In the genomic region with DNA sequence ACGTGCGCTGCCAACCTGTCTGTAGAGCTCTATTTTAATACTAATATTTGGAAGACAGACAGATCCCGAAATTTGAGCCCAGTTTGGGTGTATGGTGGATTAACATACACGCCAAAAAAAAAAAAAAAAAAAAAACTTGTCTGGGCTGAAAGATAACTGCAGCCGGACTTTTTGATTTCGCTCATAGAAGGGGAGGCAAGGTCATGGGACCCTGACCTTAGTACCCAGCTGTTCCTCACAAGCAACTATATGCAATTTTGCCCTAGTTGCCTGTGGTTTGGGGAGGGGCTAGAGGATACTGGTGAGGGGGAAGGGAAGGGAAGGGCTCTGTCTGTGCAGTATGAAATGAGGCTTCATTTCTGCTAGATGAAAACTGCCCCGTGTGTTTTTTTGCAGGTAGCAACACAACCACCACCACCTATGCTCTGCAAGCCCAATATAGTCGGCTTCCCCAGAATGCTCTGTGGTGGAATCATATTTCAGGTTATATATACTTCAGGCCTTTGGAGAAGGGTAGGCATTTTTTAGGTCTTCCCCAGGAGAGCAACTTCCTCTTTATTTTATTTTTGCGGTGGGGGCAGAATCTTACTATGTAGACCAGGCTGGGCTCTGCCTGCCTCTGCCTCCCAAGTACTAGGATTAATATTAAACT, we compare ENCODE assay signal across 8 mouse cellular contexts. TPM values are rescaled to one million over a fixed set of nuclear protein-coding genes. Genes with fewer than 3 reads are reported as not detected.
A peak's percentile ranks its signal among the peaks of the same experiment; 100 is the strongest.
DNase-seq lines count a peak whose midpoint lies in the region; ATAC-seq and TF ChIP-seq lines count a peak whose summit lies in the region.

No protein-coding gene starts in this region.

- H3K4me1 ChIP-seq in cortical plate, adult 2 months (ENCODE audit: control insufficient read depth, insufficient read depth, low read length): no peaks in the 10 kb centered on the region
- peaks cover 43% of the 10 kb centered on the region for H3K4me1 ChIP-seq in intestine, embryonic 16.5 days (ENCODE audit: control insufficient read depth, insufficient read depth, low read length)
- peaks cover 85% of the 10 kb centered on the region for H3K4me1 ChIP-seq in neural tube, embryonic 15.5 days

- H3K27ac ChIP-seq in left cerebral cortex, adult 2 months: peak overlapping the region; percentile 88
- H3K27ac ChIP-seq in cortical plate, adult 2 months (ENCODE audit: insufficient read depth, low read length): no peak overlapping the region
- H3K27ac ChIP-seq in intestine, embryonic 16.5 days (ENCODE audit: low read length): peak overlapping the region; percentile 94
- H3K27ac ChIP-seq in neural tube, embryonic 15.5 days (replicated peaks): peak overlapping the region; percentile 95

- peaks cover 2% of the 10 kb centered on the region; the same call in 1 of the 2 replicates for H3K36me3 ChIP-seq in intestine, embryonic 16.5 days (ENCODE audit: control insufficient read depth, insufficient read depth, low read length)
- H3K36me3 ChIP-seq in neural tube, embryonic 15.5 days: peaks cover 11% of the 10 kb centered on the region

- peak overlapping the region; percentile 92 for H3K4me3 ChIP-seq in left cerebral cortex, adult 2 months
- peak overlapping the region; percentile 79; the same call in 1 of the 2 replicates for H3K4me3 ChIP-seq in cortical plate, adult 2 months (ENCODE audit: insufficient read depth, low read length)
- H3K4me3 ChIP-seq in intestine, embryonic 16.5 days (ENCODE audit: low read length): peak overlapping the region; percentile 90
- peak overlapping the region; percentile 81 for H3K4me3 ChIP-seq in neural tube, embryonic 15.5 days (replicated peaks)

- no peak for DNase-seq in left cerebral cortex, adult 2 months (ENCODE audit: extremely low spot score in 1 of 2, low spot score in 2 of 2)
- no peak for DNase-seq in left cerebral cortex, adult 9 months (ENCODE audit: low spot score in 2 of 2)
- no peak for DNase-seq in adrenal gland, adult 2 months
- no peak for DNase-seq in embryo, embryonic 9.5 days (ENCODE audit: extremely low spot score)
- DNase-seq in testis, postnatal 10 days (ENCODE audit: low spot score): no peak

- ATAC-seq in intestine, embryonic 16.5 days: no peak
- no peak for ATAC-seq in neural tube, embryonic 15.5 days (ENCODE audit: low FRiP score)

- H3K9ac ChIP-seq in intestine, embryonic 16.5 days (ENCODE audit: low read depth, low read length): peak overlapping the region; percentile 40; the same call in 1 of the 2 replicates
- H3K9ac ChIP-seq in neural tube, embryonic 15.5 days (replicated peaks): 0 out of 2 replicates have a peak overlapping the region, but pooled peaks have one; percentile 93

- no peaks in the 10 kb centered on the region for H3K9me3 ChIP-seq in intestine, embryonic 16.5 days (ENCODE audit: control insufficient read depth, low read length)
- no peaks in the 10 kb centered on the region for H3K9me3 ChIP-seq in neural tube, embryonic 15.5 days (replicated peaks)

- no peak for TF ChIP-seq POLR2A in cortical plate, adult 2 months (IDR thresholded peaks at IDR 0.05; ENCODE audit: extremely low read depth, insufficient read depth, low read length)

- TF ChIP-seq CTCF in left cerebral cortex, adult 2 months (IDR thresholded peaks at IDR 0.05): no peak
- TF ChIP-seq CTCF in cortical plate, adult 2 months (IDR thresholded peaks at IDR 0.05; ENCODE audit: extremely low read depth, insufficient read depth, low read length): no peak

- intact Hi-C loops in left cerebral cortex, adult 2 months (cut with DNase I): loop anchor here (10.0 kb wide), 1 partner anchor 268 kb away; the partner anchor contains the start of genes Rpl13a and Rps11

- peak overlapping the region; percentile 72 for H3K4me2 ChIP-seq in intestine, embryonic 16.5 days (ENCODE audit: low read depth, low read length)
- peak overlapping the region; percentile 91 for H3K4me2 ChIP-seq in neural tube, embryonic 15.5 days

- 57% methylated on average over 9 of the region's 9 CpGs for WGBS in intestine, embryonic 16.5 days
- 68% methylated on average over 9 of the region's 9 CpGs for WGBS in neural tube, embryonic 15.5 days

- H3K27me3 ChIP-seq in intestine, embryonic 16.5 days (replicated peaks; ENCODE audit: control insufficient read depth, insufficient read depth, low read length): no peaks in the 10 kb centered on the region
- no peaks in the 10 kb centered on the region for H3K27me3 ChIP-seq in neural tube, embryonic 15.5 days (replicated peaks)

RNA-seq across cellular contexts. Expression of gene Pnkp, which starts 0.5 kb away (rescaled TPM):
- 10 to 100 TPM; 27.4 to 31.2 TPM for total RNA-seq in left cerebral cortex, adult 2 months (2021)
- 35.6 and 40.8 TPM in 2 replicates for polyA plus RNA-seq in cortical plate, adult 2 months (2012; rRNA removed)
- 26.6 and 30.6 TPM in 2 replicates for polyA plus RNA-seq in intestine, embryonic 16.5 days (2015; fragmentation: Nextera tagmentation; extraction: Ambion mirVana)
- 29.2 and 29.6 TPM in 2 replicates for polyA plus RNA-seq in neural tube, embryonic 15.5 days (2015; fragmentation: Nextera tagmentation; extraction: Ambion mirVana)
- total RNA-seq in adrenal gland, adult 2 months (2021): 10 to 100 TPM; 36.3 to 42.8 TPM
- polyA plus RNA-seq in adrenal gland, adult 2 months (2012; rRNA removed): 79.5 and 90.0 TPM in 2 replicates

RNA-seq across cellular contexts. Expression of gene Tbc1d17, which starts 7.5 kb away (rescaled TPM):
- total RNA-seq in left cerebral cortex, adult 2 months (2021): 10 to 100 TPM; 64.4 to 67.5 TPM
- polyA plus RNA-seq in cortical plate, adult 2 months (2012; rRNA removed): 95.0 and 99.8 TPM in 2 replicates
- 73.6 and 77.9 TPM in 2 replicates for polyA plus RNA-seq in intestine, embryonic 16.5 days (2015; fragmentation: Nextera tagmentation; extraction: Ambion mirVana)
- 105 and 110 TPM in 2 replicates for polyA plus RNA-seq in neural tube, embryonic 15.5 days (2015; fragmentation: Nextera tagmentation; extraction: Ambion mirVana)
- total RNA-seq in adrenal gland, adult 2 months (2021): 10 to 100 TPM; 51.0 to 72.6 TPM
- 180 and 223 TPM in 2 replicates for polyA plus RNA-seq in adrenal gland, adult 2 months (2012; rRNA removed)

RNA-seq across cellular contexts. Expression of gene Akt1s1, which starts 7.6 kb away (rescaled TPM):
- total RNA-seq in left cerebral cortex, adult 2 months (2021): 10 to 100 TPM; 69.7 to 77.0 TPM
- polyA plus RNA-seq in cortical plate, adult 2 months (2012; rRNA removed): 97.5 and 101 TPM in 2 replicates
- 105 and 107 TPM in 2 replicates for polyA plus RNA-seq in intestine, embryonic 16.5 days (2015; fragmentation: Nextera tagmentation; extraction: Ambion mirVana)
- 89.9 and 92.0 TPM in 2 replicates for polyA plus RNA-seq in neural tube, embryonic 15.5 days (2015; fragmentation: Nextera tagmentation; extraction: Ambion mirVana)
- 100 to 1,000 TPM; 117 TPM for total RNA-seq in adrenal gland, adult 2 months (2021)
- polyA plus RNA-seq in adrenal gland, adult 2 months (2012; rRNA removed): 650 and 890 TPM in 2 replicates

RNA-seq across cellular contexts. Expression of gene Ptov1, which starts 13.2 kb away (rescaled TPM):
- total RNA-seq in left cerebral cortex, adult 2 months (2021): 100 to 1,000 TPM; 273 to 290 TPM
- polyA plus RNA-seq in cortical plate, adult 2 months (2012; rRNA removed): 359 and 377 TPM in 2 replicates
- polyA plus RNA-seq in intestine, embryonic 16.5 days (2015; fragmentation: Nextera tagmentation; extraction: Ambion mirVana): 71.8 and 159 TPM in 2 replicates
- polyA plus RNA-seq in neural tube, embryonic 15.5 days (2015; fragmentation: Nextera tagmentation; extraction: Ambion mirVana): 433 and 459 TPM in 2 replicates
- 100 to 1,000 TPM; 227 TPM for total RNA-seq in adrenal gland, adult 2 months (2021)
- 492 and 493 TPM in 2 replicates for polyA plus RNA-seq in adrenal gland, adult 2 months (2012; rRNA removed)

RNA-seq across cellular contexts. Expression of gene Med25, which starts 36.1 kb away (rescaled TPM):
- total RNA-seq in left cerebral cortex, adult 2 months (2021): 10 to 100 TPM; 96.1 to 98.5 TPM
- polyA plus RNA-seq in cortical plate, adult 2 months (2012; rRNA removed): 121 and 129 TPM in 2 replicates
- 86.6 and 98.5 TPM in 2 replicates for polyA plus RNA-seq in intestine, embryonic 16.5 days (2015; fragmentation: Nextera tagmentation; extraction: Ambion mirVana)
- polyA plus RNA-seq in neural tube, embryonic 15.5 days (2015; fragmentation: Nextera tagmentation; extraction: Ambion mirVana): 136 and 141 TPM in 2 replicates
- 100 to 1,000 TPM in 1 of 2 experiments, 10 to 100 TPM in 1; 80.8 to 105 TPM for total RNA-seq in adrenal gland, adult 2 months (2021)
- polyA plus RNA-seq in adrenal gland, adult 2 months (2012; rRNA removed): 635 and 723 TPM in 2 replicates
